Mouse (Mus musculus) embryonic fibroblast, embryonic 13.5 days (primary cell): ENCODE measurements around the gene Frs2. TPM values are rescaled to one million over a fixed set of nuclear protein-coding genes. Genes with fewer than 3 reads are reported as not detected.

Experiments used
- H3K27ac ChIP-seq: 2 replicates; pipeline ENCODE4 v1.5.1; 2012; ENCODE audit warnings: low read length, control low read depth, inconsistent platforms; ENCODE audit not compliant: insufficient read depth
- H3K4me1 ChIP-seq: 2 replicates; pipeline ENCODE4 v1.6.1; 2011; ENCODE audit warnings: low read length; ENCODE audit not compliant: control insufficient read depth, insufficient read depth
- H3K4me3 ChIP-seq: 2 replicates; pipeline ENCODE4 v1.5.1; 2011; ENCODE audit warnings: mild to moderate bottlenecking, control low read depth, low read length; ENCODE audit not compliant: insufficient read depth
- CTCF ChIP-seq: IDR thresholded peaks from 2 replicates; pipeline ENCODE4 v1.5.1; 2011; ENCODE audit warnings: mild to moderate bottlenecking, control low read depth, low read length, moderate library complexity, borderline replicate concordance; ENCODE audit not compliant: insufficient read depth
- POLR2A ChIP-seq: IDR thresholded peaks from 2 replicates; pipeline ENCODE4 v1.6.1; 2011; ENCODE audit warnings: low read depth, mild to moderate bottlenecking, control low read depth, low read length, moderate library complexity
- polyA plus RNA-seq: library from polyadenylated mRNA; stranded (reverse); fragments of >200 nt; gene quantifications from 2 replicates; pipeline ENCODE4 v1.2.4, GENCODE M21; 2011; ENCODE audit warnings: low read depth; ENCODE audit not compliant: missing spikeins, insufficient read length

The Frs2 gene
- polyA plus RNA-seq, 1 experiment = 54.8 TPM

GRCm38 (mm10) chr10:117023693-117024092 lies 124.6 kb downstream of the Frs2 start:
- 0 out of 2 replicates have a peak, but pooled peaks have one; percentile 16 for TF ChIP-seq POLR2A
- TF ChIP-seq CTCF = no peak
- H3K27ac ChIP-seq = peak overlapping the region; percentile 28; the same call in 1 of the 2 replicates
- peaks cover 13% of the 10 kb centered on the region for H3K4me1 ChIP-seq
- H3K4me3 ChIP-seq = no peak overlapping the region

GRCm38 (mm10) chr10:117021020-117021754 lies 127.1 kb downstream of the Frs2 start:
- H3K27ac ChIP-seq = no peak overlapping the region
- H3K4me3 ChIP-seq = no peak overlapping the region
- TF ChIP-seq POLR2A (no peak), CTCF (no peak)
- peaks cover 16% of the 10 kb centered on the region for H3K4me1 ChIP-seq

Other genes starting within 250 kb of the Frs2 start
- 25.7 and 37.9 TPM in 2 replicates for gene Rab3ip, start 197.8 kb downstream of the Frs2 start, polyA plus RNA-seq
- not detected in 2 replicates for gene Gm10271, start 175.9 kb downstream of the Frs2 start, polyA plus RNA-seq
- gene Best3, start 162.2 kb downstream of the Frs2 start, polyA plus RNA-seq = not detected in 2 replicates
- not detected in 2 replicates for gene Lrrc10, start 103.2 kb downstream of the Frs2 start, polyA plus RNA-seq
- gene Cct2, start 84.7 kb downstream of the Frs2 start, polyA plus RNA-seq = 458 and 514 TPM in 2 replicates
- 37.9 and 44.6 TPM in 2 replicates for gene Yeats4, start 76.0 kb upstream of the Frs2 start, polyA plus RNA-seq
- not detected in 2 replicates for gene 9530003J23Rik, start 90.2 kb upstream of the Frs2 start, polyA plus RNA-seq
- 13.1 and 116 TPM in 2 replicates for gene Lyz2, start 133.8 kb upstream of the Frs2 start, polyA plus RNA-seq
- gene Lyz1, start 144.3 kb upstream of the Frs2 start, polyA plus RNA-seq = 0.93 TPM in 1 of 2 replicates, not detected in the other
- 77.2 and 99.0 TPM in 2 replicates for gene Cpsf6, start 231.5 kb upstream of the Frs2 start, polyA plus RNA-seq